Mouse (Mus musculus) hindbrain, postnatal 0 days (tissue): ENCODE results near the gene Mapkapk5. TPM values are rescaled to one million over a fixed set of nuclear protein-coding genes. Genes with fewer than 3 reads are reported as not detected.

ENCODE experiments used
- ATAC-seq: fragments of 200-750 bp; cut with Nextera tagmentation; 2 replicates; pipeline ENCODE4 v1.8.0; 2017; ENCODE audit warnings: mild to moderate bottlenecking, moderate TSS enrichment, moderate library complexity
- DNase-seq: peaks from one replicate; pipeline ENCODE4 v3.0.0-alpha.2; 2015; ENCODE audit warnings: low spot score
- H3K27ac ChIP-seq: fragments of 300-500 bp; sonication (generic); 2 replicates; pipeline ENCODE4 v1.5.1; 2014; ENCODE audit warnings: mild to moderate bottlenecking
- H3K27me3 ChIP-seq: fragments of 300-500 bp; sonication (generic); 2 replicates; pipeline ENCODE4 v1.6.1; 2014; ENCODE audit warnings: low read length, mixed read lengths; ENCODE audit not compliant: insufficient read depth
- H3K36me3 ChIP-seq: fragments of 300-500 bp; sonication (generic); 2 replicates; pipeline ENCODE4 v1.6.1; 2014; ENCODE audit warnings: low read length, mixed read lengths; ENCODE audit not compliant: insufficient read depth
- H3K4me1 ChIP-seq: fragments of 300-500 bp; sonication (generic); 2 replicates; pipeline ENCODE4 v1.6.1; 2014; ENCODE audit warnings: antibody characterized with exemption, low read length, mixed read lengths; ENCODE audit not compliant: insufficient read depth
- H3K4me2 ChIP-seq: fragments of 300-500 bp; sonication (generic); 2 replicates; pipeline ENCODE4 v1.6.1; 2014; ENCODE audit warnings: low read depth, mild to moderate bottlenecking, low read length, moderate library complexity, mixed read lengths
- H3K4me3 ChIP-seq: fragments of 300-500 bp; sonication (generic); 2 replicates; pipeline ENCODE4 v1.5.1; 2014; ENCODE audit warnings: low read length
- H3K9ac ChIP-seq: fragments of 300-500 bp; sonication (generic); replicated peaks from 2 replicates; pipeline ENCODE4 v1.6.1; 2014; ENCODE audit warnings: mild to moderate bottlenecking, low read length, moderate library complexity, mixed read lengths
- H3K9me3 ChIP-seq: fragments of 300-500 bp; sonication (generic); 2 replicates; pipeline ENCODE4 v1.6.1; 2016; ENCODE audit warnings: low read length, mixed read lengths
- CTCF ChIP-seq: IDR thresholded peaks from 2 replicates; pipeline ENCODE4 v1.5.1; 2016; ENCODE audit warnings: antibody characterized with exemption, control low read depth, low read depth
- WGBS: fragments of 180-500 bp; shearing (Covaris S2); extraction: QIAGEN DNeasy Blood & Tissue Kit; methylation state at CpG from one replicate; pipeline ENCODE4 v1.1.7; 2014; 5-methylcytosine and 5-hydroxymethylcytosine counted together
- polyA plus RNA-seq: library from polyadenylated mRNA; unstranded; fragments of >200 nt; fragmentation: Nextera tagmentation; extraction: Ambion mirVana; gene quantifications from 2 replicates; pipeline ENCODE4 v1.2.1, GENCODE M21; 2015
- total RNA-seq: library from RNA; depleted of rRNA; stranded (reverse); fragments of >200 nt; gene quantifications from 2 replicates; pipeline ENCODE4 v1.2.3, GENCODE M21; 2014

The Mapkapk5 gene
- total and polyA plus RNA-seq, 2 experiments from 2014 or later: 46.1 to 51.0 TPM

DNA sequence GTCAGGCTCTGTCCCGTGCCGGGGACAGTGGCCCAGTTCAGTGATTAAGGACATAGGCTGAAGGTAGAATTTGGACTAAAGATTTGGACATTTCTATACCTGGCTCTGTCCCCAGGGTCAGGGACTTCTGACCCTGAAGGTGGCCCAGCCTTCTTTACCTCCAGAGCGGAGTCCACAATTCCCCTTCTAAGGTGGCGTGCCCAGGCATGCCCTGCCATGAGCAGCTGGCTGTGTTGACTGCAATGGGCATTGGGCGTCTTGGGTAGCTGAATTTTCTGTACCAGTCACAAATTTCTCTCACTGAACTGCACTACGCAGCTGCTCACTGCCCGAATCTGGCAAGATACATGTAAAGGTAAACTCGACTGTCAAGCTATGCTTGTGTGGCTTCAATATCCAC lies 36.2 kb upstream of the Mapkapk5 start:
- no peaks in the 10 kb centered on the region for H3K4me1 ChIP-seq
- no peak overlapping the region for H3K9ac ChIP-seq
- no peak for TF ChIP-seq CTCF
- H3K4me2 ChIP-seq: no peak overlapping the region
- DNase-seq (no peak), ATAC-seq (no peak)
- H3K27me3 ChIP-seq: no peaks in the 10 kb centered on the region
- H3K36me3 ChIP-seq: peaks cover 8% of the 10 kb centered on the region; the same call in 1 of the 2 replicates
- H3K4me3 ChIP-seq: no peak overlapping the region
- H3K9me3 ChIP-seq: no peaks in the 10 kb centered on the region
- no peak overlapping the region for H3K27ac ChIP-seq
- WGBS: 89% methylated on average over 8 of the region's 8 CpGs

DNA sequence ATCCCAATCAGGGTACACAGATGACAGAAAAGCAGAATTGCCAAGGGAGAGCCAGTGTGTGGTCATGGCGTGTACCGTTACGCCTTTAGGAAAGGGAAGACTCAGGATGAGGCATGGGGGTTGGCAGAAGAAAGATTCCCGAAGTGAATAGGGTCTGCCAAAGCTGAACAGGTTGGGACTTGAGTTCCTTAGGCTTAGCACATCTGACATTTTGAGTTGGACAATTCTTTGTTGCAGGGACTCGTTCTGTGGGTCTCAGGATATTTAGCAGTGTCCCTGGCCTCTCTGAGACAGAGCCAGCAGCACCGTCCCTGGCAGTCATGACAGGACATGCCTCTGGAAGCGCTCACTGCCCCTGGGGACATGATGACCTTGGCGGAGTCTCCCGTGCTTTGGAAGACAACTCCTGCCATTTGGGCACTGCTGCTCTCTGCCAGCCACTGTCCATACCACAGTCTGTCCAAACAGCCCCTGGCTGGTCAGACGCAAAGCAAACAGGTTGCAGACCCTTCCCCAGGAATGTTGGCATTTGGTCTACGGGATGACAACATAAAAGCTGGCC lies 31.3 kb upstream of the Mapkapk5 start:
- Histone ChIP-seq H3K36me3 (peaks cover 30% of the 10 kb centered on the region), H3K9ac (no peak overlapping the region), H3K4me2 (no peak overlapping the region), H3K27ac (no peak overlapping the region), H3K4me3 (no peak overlapping the region), H3K4me1 (no peaks in the 10 kb centered on the region), H3K9me3 (no peaks in the 10 kb centered on the region), H3K27me3 (no peaks in the 10 kb centered on the region)
- TF ChIP-seq CTCF: no peak
- DNase-seq (no peak), ATAC-seq (no peak)
- 84% methylated on average over 11 of the region's 11 CpGs for WGBS

DNA sequence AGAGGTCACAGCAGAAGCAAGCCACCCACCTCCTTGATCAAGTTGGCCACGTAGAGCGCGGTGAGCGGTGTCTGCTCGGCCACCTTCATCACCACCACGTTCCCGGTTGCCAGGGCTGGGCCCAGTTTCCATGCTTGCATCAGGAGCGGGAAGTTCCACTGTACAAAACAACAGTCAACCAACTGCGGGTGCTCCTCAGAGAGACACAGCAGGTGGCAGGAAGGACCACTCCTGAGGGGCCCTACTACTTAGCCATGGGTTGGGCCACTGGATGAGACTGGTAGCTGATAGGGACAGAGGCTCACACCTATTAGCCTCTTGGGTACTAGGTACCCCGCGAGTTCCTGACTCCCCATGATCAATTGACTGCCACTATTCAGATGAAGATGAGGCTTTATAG lies 30.2 kb upstream of the Mapkapk5 start:
- DNase-seq (no peak), ATAC-seq (no peak)
- H3K9me3 ChIP-seq: no peaks in the 10 kb centered on the region
- WGBS: 94% methylated on average over 11 of the region's 11 CpGs
- TF ChIP-seq CTCF: no peak
- no peaks in the 10 kb centered on the region for H3K27me3 ChIP-seq
- peaks cover 30% of the 10 kb centered on the region for H3K36me3 ChIP-seq
- H3K27ac ChIP-seq: no peak overlapping the region
- no peak overlapping the region for H3K4me2 ChIP-seq
- no peak overlapping the region for H3K4me3 ChIP-seq
- H3K9ac ChIP-seq: no peak overlapping the region
- no peaks in the 10 kb centered on the region for H3K4me1 ChIP-seq

DNA sequence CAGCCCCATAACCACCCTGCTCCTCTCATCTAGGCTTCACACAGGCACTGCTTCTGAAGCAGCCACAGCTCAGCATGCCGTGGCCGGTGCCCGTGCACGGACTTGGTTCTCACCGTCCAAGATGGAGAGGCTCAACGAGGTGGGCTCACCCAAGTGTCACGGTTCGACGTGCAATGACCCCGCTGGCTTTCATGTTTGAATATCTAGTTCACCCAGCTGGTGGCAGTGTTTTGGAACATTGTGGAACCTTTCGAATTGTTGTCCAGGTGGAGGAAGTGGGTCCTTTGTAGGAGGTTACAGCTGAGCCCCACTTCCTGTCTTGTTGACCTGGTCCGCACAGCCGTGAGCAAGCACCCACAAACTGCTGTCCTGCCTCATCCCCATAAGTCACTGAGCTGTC lies 28.4 kb upstream of the Mapkapk5 start:
- Histone ChIP-seq H3K9ac (no peak overlapping the region), H3K36me3 (peaks cover 28% of the 10 kb centered on the region), H3K4me3 (no peak overlapping the region), H3K27ac (no peak overlapping the region), H3K4me2 (no peak overlapping the region), H3K27me3 (no peaks in the 10 kb centered on the region), H3K9me3 (no peaks in the 10 kb centered on the region), H3K4me1 (no peaks in the 10 kb centered on the region)
- 92% methylated on average over 13 of the region's 13 CpGs for WGBS
- ATAC-seq (no peak), DNase-seq (no peak)
- no peak for TF ChIP-seq CTCF

DNA sequence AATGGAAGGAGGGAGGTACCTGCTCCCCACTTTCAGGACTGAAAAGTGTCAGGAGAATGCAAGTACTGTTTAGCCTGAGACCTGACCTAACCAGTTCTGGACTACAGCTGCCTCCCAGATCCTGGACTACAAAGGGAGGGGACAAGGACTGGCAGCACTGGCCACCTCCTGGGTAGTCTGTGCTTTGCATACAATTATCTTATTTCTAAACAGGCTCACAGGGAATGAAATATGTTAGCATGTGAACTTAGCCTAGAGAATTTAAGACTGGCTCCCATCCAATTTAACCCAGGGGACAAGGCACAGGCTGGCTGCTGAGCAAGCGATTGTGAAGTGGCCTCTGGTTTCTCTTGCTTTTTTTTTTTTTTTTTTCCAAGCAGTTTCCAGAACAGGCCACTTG lies 25.1 kb upstream of the Mapkapk5 start:
- 65% methylated on average over 1 of the region's 1 CpGs for WGBS
- Histone ChIP-seq H3K9ac (no peak overlapping the region), H3K36me3 (peaks cover 17% of the 10 kb centered on the region), H3K4me3 (no peak overlapping the region), H3K4me2 (no peak overlapping the region), H3K4me1 (no peaks in the 10 kb centered on the region), H3K27me3 (no peaks in the 10 kb centered on the region), H3K27ac (no peak overlapping the region), H3K9me3 (no peaks in the 10 kb centered on the region)
- TF ChIP-seq CTCF: no peak
- no peak for ATAC-seq
- no peak for DNase-seq

DNA sequence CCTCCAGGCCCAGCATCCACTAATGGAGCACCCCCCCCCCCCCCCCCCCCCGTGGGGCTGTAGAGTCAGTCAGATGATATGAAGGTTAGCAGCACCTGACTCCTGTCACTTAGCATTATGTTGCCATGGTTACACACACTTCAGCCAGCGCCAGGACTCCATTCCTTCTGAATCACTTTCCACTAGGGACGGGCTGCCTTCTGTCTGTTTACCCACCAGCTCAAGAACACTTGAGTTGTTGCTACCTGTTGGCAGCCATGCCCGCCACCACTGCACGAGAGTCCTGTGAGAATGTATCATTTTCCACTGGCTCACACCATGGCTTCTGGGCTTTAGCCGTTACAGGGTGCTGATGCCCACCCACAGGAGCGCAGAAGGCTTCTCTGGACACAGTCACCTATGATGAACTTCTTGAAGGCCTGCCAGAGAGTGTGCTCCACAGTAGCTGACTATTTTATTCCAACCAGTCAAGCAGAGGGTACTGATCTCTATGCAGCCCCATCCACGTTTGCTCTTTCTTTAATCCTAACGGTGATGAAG lies 24.2 kb upstream of the Mapkapk5 start:
- WGBS: 68% methylated on average over 9 of the region's 9 CpGs
- TF ChIP-seq CTCF: no peak
- Histone ChIP-seq H3K27ac (no peak overlapping the region), H3K27me3 (no peaks in the 10 kb centered on the region), H3K4me3 (no peak overlapping the region), H3K4me2 (no peak overlapping the region), H3K9ac (no peak overlapping the region), H3K9me3 (no peaks in the 10 kb centered on the region), H3K36me3 (peaks cover 17% of the 10 kb centered on the region), H3K4me1 (no peaks in the 10 kb centered on the region)
- no peak for DNase-seq
- ATAC-seq: 0 out of 2 replicates have a peak, but pooled peaks have one; percentile 38

DNA sequence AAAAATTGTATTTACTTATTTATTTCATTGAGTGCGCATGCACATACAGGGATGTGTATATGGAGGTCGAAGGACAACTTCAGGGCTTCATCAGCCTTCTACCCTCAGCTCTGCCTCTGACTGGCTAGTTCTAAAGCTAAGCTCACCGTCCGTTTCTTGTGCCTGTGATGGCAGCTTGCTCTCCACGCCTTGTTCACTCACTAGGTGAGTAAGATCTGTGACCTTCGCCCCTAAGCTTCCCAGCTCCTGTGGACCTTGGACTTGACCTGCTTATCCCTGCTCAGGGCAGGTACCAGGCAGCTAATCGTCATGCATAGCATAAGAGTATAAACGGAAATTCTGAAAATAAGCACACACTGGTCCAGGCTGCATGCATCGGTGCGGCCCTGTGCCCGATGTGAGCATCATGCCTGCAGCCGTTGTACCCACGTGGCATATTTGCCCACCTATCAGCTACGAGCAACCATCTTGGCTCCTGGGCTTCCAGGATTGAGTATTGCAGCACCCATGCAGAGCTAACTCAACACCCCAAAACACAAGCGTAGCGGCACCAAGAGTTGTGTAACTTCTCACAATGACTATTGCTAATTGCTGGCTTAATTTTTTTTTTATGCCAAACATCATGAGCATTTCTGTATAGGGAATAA lies 20.5 kb upstream of the Mapkapk5 start:
- no peak overlapping the region for H3K4me2 ChIP-seq
- no peak for ATAC-seq
- no peak overlapping the region for H3K9ac ChIP-seq
- H3K27me3 ChIP-seq: no peaks in the 10 kb centered on the region
- DNase-seq: no peak
- no peaks in the 10 kb centered on the region for H3K4me1 ChIP-seq
- no peak overlapping the region for H3K27ac ChIP-seq
- H3K9me3 ChIP-seq: no peaks in the 10 kb centered on the region
- 0 out of 2 replicates have a peak, but pooled peaks cover 3% of the 10 kb centered on the region for H3K36me3 ChIP-seq
- H3K4me3 ChIP-seq: no peak overlapping the region
- no peak for TF ChIP-seq CTCF
- WGBS: 91% methylated on average over 16 of the region's 16 CpGs
